Mouse (Mus musculus) layer of hippocampus, adult 9-10 months (tissue): ENCODE results near the gene Serpina3i.

Experiments used
- DNase-seq: peaks from one replicate; pipeline ENCODE4 v3.0.0; 2022; ENCODE audit warnings: low spot score

Serpina3i gene

GRCm38 (mm10) chr12:104293963-104294362 lies 31.0 kb downstream of the Serpina3i start:
- no peak for DNase-seq

- DNase-seq = no peak
These were observed 35.1 kb downstream of the Serpina3i start for GRCm38 (mm10) chr12:104298049-104298448.

GRCm38 (mm10) chr12:104305991-104306390 lies 43.1 kb downstream of the Serpina3i start:
- no peak for DNase-seq

GRCm38 (mm10) chr12:104314253-104314652 lies 51.3 kb downstream of the Serpina3i start, which contains the start of gene Serpina3j:
TSS of gene Serpina3j (plus strand) at chr12:104314553.
- no peak for DNase-seq
